Mouse (Mus musculus) megakaryocyte, adult 5-6 weeks (primary cell): ENCODE results near the gene Slc6a12. TPM values are rescaled to one million over a fixed set of nuclear protein-coding genes. Genes with fewer than 3 reads are reported as not detected.

ENCODE experiments used
- ATAC-seq: 2 replicates; pipeline ENCODE4 v1.8.0; 2016; ENCODE audit warnings: mild to moderate bottlenecking, inconsistent platforms; ENCODE audit not compliant: poor library complexity, severe bottlenecking
- total RNA-seq, 2 experiments: library from RNA; stranded (forward) in 1 of 2; stranded (reverse) in 1 of 2; fragments of 153-499, 151-499 nt in 1 of 2; fragments of 221-1000, 200-1000 nt in 1 of 2; gene quantifications; 2 replicates each; pipeline versions ENCODE4 v1.2.3 to v1.2.4; 2015 to 2017

The Slc6a12 gene
- total RNA-seq, 2 experiments from 2014 or later, result 1.1 to 7.9 TPM

- ATAC-seq, result peak; percentile 47
Observed at GRCm38 (mm10) chr6:121341650-121342049, 1.2 kb upstream of the Slc6a12 start.

- ATAC-seq, result no peak
Observed at GRCm38 (mm10) chr6:121343771-121344123, 871 bp downstream of the Slc6a12 start.

- no peak for ATAC-seq
Observed at GRCm38 (mm10) chr6:121344329-121344728, 1.5 kb downstream of the Slc6a12 start.

- no peak for ATAC-seq
Observed at GRCm38 (mm10) chr6:121346428-121346827, 3.6 kb downstream of the Slc6a12 start.

- no peak for ATAC-seq
Observed at GRCm38 (mm10) chr6:121352276-121352675, 9.4 kb downstream of the Slc6a12 start.

- no peak for ATAC-seq
Observed at GRCm38 (mm10) chr6:121356041-121356440, 13.2 kb downstream of the Slc6a12 start.

GRCm38 (mm10) chr6:121357232-121357631 lies 14.4 kb downstream of the Slc6a12 start:
- no peak for ATAC-seq

- no peak for ATAC-seq
Observed at GRCm38 (mm10) chr6:121363061-121363460, 20.2 kb downstream of the Slc6a12 start.

GRCm38 (mm10) chr6:121363956-121364355 lies 21.1 kb downstream of the Slc6a12 start:
- ATAC-seq, result no peak

GRCm38 (mm10) chr6:121366537-121366936 lies 23.7 kb downstream of the Slc6a12 start:
- ATAC-seq, result peak; percentile 95

GRCm38 (mm10) chr6:121367099-121367498 lies 24.2 kb downstream of the Slc6a12 start:
- ATAC-seq, result no peak

GRCm38 (mm10) chr6:121371197-121371980 lies 28.5 kb downstream of the Slc6a12 start:
- ATAC-seq, result no peak

GRCm38 (mm10) chr6:121376159-121376558 lies 33.3 kb downstream of the Slc6a12 start:
- no peak for ATAC-seq

GRCm38 (mm10) chr6:121378256-121378655 lies 35.4 kb downstream of the Slc6a12 start:
- ATAC-seq, result no peak

GRCm38 (mm10) chr6:121380576-121380975 lies 37.7 kb downstream of the Slc6a12 start:
- no peak for ATAC-seq

- no peak for ATAC-seq
Observed at GRCm38 (mm10) chr6:121382071-121382470, 39.2 kb downstream of the Slc6a12 start.

GRCm38 (mm10) chr6:121385397-121385796 lies 42.5 kb downstream of the Slc6a12 start:
- peak; percentile 47 for ATAC-seq

- ATAC-seq, result no peak
Observed at GRCm38 (mm10) chr6:121392610-121393252, 49.9 kb downstream of the Slc6a12 start.

- no peak for ATAC-seq
Observed at GRCm38 (mm10) chr6:121401140-121401539, 58.3 kb downstream of the Slc6a12 start.

- no peak for ATAC-seq
Observed at GRCm38 (mm10) chr6:121401826-121402660, 59.2 kb downstream of the Slc6a12 start.

GRCm38 (mm10) chr6:121402661-121403244 lies 59.9 kb downstream of the Slc6a12 start:
- no peak for ATAC-seq
